Mouse (Mus musculus) C2C12 (cell line): Measurements from ENCODE around the gene Atf1.

ENCODE experiments used
- CTCF ChIP-seq: IDR thresholded peaks from one replicate; pipeline ENCODE4 v1.5.1; 2011; ENCODE audit not compliant: control insufficient read depth, insufficient read depth, insufficient read length
- MAX ChIP-seq: IDR thresholded peaks from one replicate; pipeline ENCODE4 v1.6.1; 2011; ENCODE audit warnings: mild to moderate bottlenecking, control low read depth

DNA sequence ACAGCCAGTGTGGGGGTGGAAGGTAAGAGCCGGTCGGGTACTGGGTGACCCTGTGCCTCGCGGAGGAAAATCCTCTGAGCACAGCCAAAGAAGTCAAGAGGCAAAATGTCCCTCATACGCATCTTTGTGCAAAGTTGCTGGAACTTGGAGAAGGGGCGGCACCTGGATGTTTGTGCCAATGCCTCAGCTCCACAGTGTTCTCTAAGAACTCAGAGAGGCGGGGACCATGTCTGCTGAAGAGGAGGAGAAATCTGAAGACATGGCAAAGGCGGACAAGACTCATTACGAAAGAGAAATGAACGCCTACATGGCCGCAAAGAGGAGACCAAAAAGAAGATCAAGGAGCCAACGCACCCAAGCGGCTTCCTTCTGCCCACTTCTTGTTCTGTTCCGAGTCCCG is 73.9 kb downstream of the Atf1 start:
- TF ChIP-seq CTCF (no peak), MAX (no peak)
